Mouse (Mus musculus) ES-E14 (cell line): ENCODE data around the gene Pradc1. TPM values are rescaled to one million over a fixed set of nuclear protein-coding genes. Genes with fewer than 3 reads are reported as not detected.
A peak's percentile ranks its signal among the peaks of the same experiment; 100 is the strongest.

Experiments used
- DNase-seq: peaks from one replicate; pipeline ENCODE4 v3.0.0-alpha.2; 2013; ENCODE audit warnings: low read depth, low spot score
- H3K27ac ChIP-seq: 2 replicates; pipeline ENCODE4 v1.5.1; 2012; ENCODE audit warnings: low read depth, mild to moderate bottlenecking, low read length, moderate library complexity, mixed read lengths; ENCODE audit not compliant: poor library complexity, insufficient read depth, severe bottlenecking
- H3K36me3 ChIP-seq: 2 replicates; pipeline ENCODE4 v1.6.1; 2012; ENCODE audit warnings: mild to moderate bottlenecking, low read length, moderate library complexity, mixed read lengths; ENCODE audit not compliant: control insufficient read depth, poor library complexity, insufficient read depth, severe bottlenecking
- H3K4me1 ChIP-seq, 2 experiments: fragments of 150-350 bp in 1 of 2; sonication (generic) in 1 of 2; 2 replicates each; pipeline ENCODE4 v1.6.1; 2012; ENCODE audit warnings: low read length in 2 of 2, mild to moderate bottlenecking in 1 of 2, mixed read lengths in 1 of 2; ENCODE audit not compliant: control insufficient read depth in 2 of 2, insufficient read depth in 2 of 2, poor library complexity in 1 of 2
- H3K4me3 ChIP-seq, 2 experiments: fragments of 150-350 bp in 1 of 2; sonication (generic) in 1 of 2; 2 replicates each; pipeline ENCODE4 v1.5.1; 2012; ENCODE audit warnings: low read length in 2 of 2, low read depth in 1 of 2, mild to moderate bottlenecking in 1 of 2, mixed read lengths in 1 of 2; ENCODE audit not compliant: insufficient read depth in 1 of 2, poor library complexity in 1 of 2, severe bottlenecking in 1 of 2
- H3K9ac ChIP-seq: 2 replicates; pipeline ENCODE4 v1.6.1; 2012; ENCODE audit warnings: low read depth, mild to moderate bottlenecking, low read length, mixed read lengths; ENCODE audit not compliant: poor library complexity, insufficient read depth, severe bottlenecking
- H3K9me3 ChIP-seq: fragments of 150-350 bp; sonication (generic); 2 replicates; pipeline ENCODE4 v1.6.1; 2012; ENCODE audit warnings: low read depth, mild to moderate bottlenecking, low read length; ENCODE audit not compliant: control insufficient read depth, insufficient read depth
- CHD2 ChIP-seq: IDR thresholded peaks from 2 replicates; pipeline ENCODE4 v1.6.1; 2014; ENCODE audit warnings: mild to moderate bottlenecking, low read depth, low read length, inconsistent platforms
- HCFC1 ChIP-seq: IDR thresholded peaks from 2 replicates; pipeline ENCODE4 v1.6.1; 2012; ENCODE audit warnings: low read length, inconsistent platforms, borderline replicate concordance; ENCODE audit not compliant: insufficient read depth
- MAFK ChIP-seq: IDR thresholded peaks from 2 replicates; pipeline ENCODE4 v1.6.1; 2014; ENCODE audit warnings: mild to moderate bottlenecking, low read depth, low read length, inconsistent platforms; ENCODE audit not compliant: insufficient read depth
- ZC3H11A ChIP-seq: IDR thresholded peaks from 2 replicates; pipeline ENCODE4 v1.6.1; 2012; ENCODE audit warnings: low read depth, mild to moderate bottlenecking, inconsistent platforms, low read length, borderline replicate concordance
- ZNF384 ChIP-seq: IDR thresholded peaks from 2 replicates; pipeline ENCODE4 v1.6.1; 2012; ENCODE audit warnings: low read depth, low read length, inconsistent platforms
- in situ Hi-C, 2 experiments: fragments of 600-800 bp; cut with MboI; formaldehyde crosslinking; loops; one replicate each; pipeline ENCODE4 v1.15.1; 2025; ENCODE audit warnings: low sequenced_read_pairs in 2 of 2, inconsistent platforms in 1 of 2; ENCODE audit not compliant: unreplicated experiment in 2 of 2
- total RNA-seq: library from RNA; depleted of rRNA; stranded (reverse); fragments of 300-350 nt; gene quantifications from 2 replicates; pipeline ENCODE4 v1.2.3, GENCODE M21; 2012

Pradc1 gene
- total RNA-seq, 1 experiment = 23.4 TPM

GRCm38 (mm10) chr6:85477366-85477917, 25.7 kb upstream of the Pradc1 start:
- TF ChIP-seq CHD2 (no peak), HCFC1 (no peak), ZC3H11A (no peak)
- DNase-seq = peak; percentile 69

GRCm38 (mm10) chr6:85475581-85475980, 23.8 kb upstream of the Pradc1 start:
- Histone ChIP-seq H3K9me3 (no peaks in the 10 kb centered on the region), H3K36me3 (no peaks in the 10 kb centered on the region), H3K9ac (no peak overlapping the region), H3K4me3 (no peak overlapping the region), H3K4me1 (peaks cover 4 to 20% of the 10 kb centered on the region in 2 experiments; a peak in 1 of 4 replicates), H3K27ac (no peak overlapping the region)
- no peak for TF ChIP-seq ZC3H11A
- no peak for TF ChIP-seq HCFC1
- TF ChIP-seq MAFK = no peak
- TF ChIP-seq CHD2 = no peak
- no peak for TF ChIP-seq ZNF384
- in situ Hi-C loops = no loop called here
- DNase-seq = no peak

More at GRCm38 (mm10) chr6:85477366-85477917, 25.7 kb upstream of the Pradc1 start:
- H3K4me3 ChIP-seq = no peak overlapping the region
- H3K9me3 ChIP-seq = no peaks in the 10 kb centered on the region
- in situ Hi-C loops = no loop called here
- H3K9ac ChIP-seq = no peak overlapping the region
- peaks cover 4 to 22% of the 10 kb centered on the region in 2 experiments; a peak in 1 of 4 replicates for H3K4me1 ChIP-seq
- no peaks in the 10 kb centered on the region for H3K36me3 ChIP-seq
- no peak overlapping the region for H3K27ac ChIP-seq

- H3K9me3 ChIP-seq = no peaks in the 10 kb centered on the region
- in situ Hi-C loops = no loop called here
- TF ChIP-seq ZNF384 (no peak), MAFK (no peak), ZC3H11A (no peak), CHD2 (no peak), HCFC1 (no peak)
- no peak overlapping the region for H3K4me3 ChIP-seq
- H3K9ac ChIP-seq = no peak overlapping the region
- H3K27ac ChIP-seq = no peak overlapping the region
- DNase-seq = no peak
- peaks cover 17% of the 10 kb centered on the region for H3K36me3 ChIP-seq
- H3K4me1 ChIP-seq = peaks cover 4 to 13% of the 10 kb centered on the region in 2 experiments; a peak in 1 of 4 replicates
These were observed 20.8 kb upstream of the Pradc1 start for GRCm38 (mm10) chr6:85472542-85472941.

- no peak for DNase-seq
- in situ Hi-C loops = no loop called here
- no peak overlapping the region for H3K27ac ChIP-seq
- no peak overlapping the region for H3K4me3 ChIP-seq
- H3K9me3 ChIP-seq = no peaks in the 10 kb centered on the region
- peaks cover 23% of the 10 kb centered on the region for H3K36me3 ChIP-seq
- no peak overlapping the region for H3K9ac ChIP-seq
- peaks cover 4 to 13% of the 10 kb centered on the region in 2 experiments; a peak in 1 of 4 replicates for H3K4me1 ChIP-seq
- no peak for TF ChIP-seq ZNF384
- TF ChIP-seq CHD2 = no peak
- TF ChIP-seq HCFC1 = no peak
- no peak for TF ChIP-seq ZC3H11A
- TF ChIP-seq MAFK = no peak
These were observed 20.2 kb upstream of the Pradc1 start for GRCm38 (mm10) chr6:85471962-85472361.
